In genomic region chr10:127534036-127534928, GRCm38 (mm10) we compare ENCODE assay signal across 8 mouse cellular contexts. TPM values are rescaled to one million over a fixed set of nuclear protein-coding genes. Genes with fewer than 3 reads are reported as not detected.
DNase-seq lines count a peak whose midpoint lies in the region; ATAC-seq and TF ChIP-seq lines count a peak whose summit lies in the region.

Gene Nxph4, minus strand, starts transcription at chr10:127534559.

- under 1% methylated on average over 72 of the region's 78 CpGs for WGBS in hindbrain, embryonic 13.5 days
- WGBS in liver, adult 2 months = 3% methylated on average over 59 of the region's 78 CpGs
- WGBS in stomach, embryonic 15.5 days = under 1% methylated on average over 63 of the region's 78 CpGs

- intact Hi-C loops in left cerebral cortex, adult 2 months (cut with DNase I) = no loop called here

- H3K36me3 ChIP-seq in hindbrain, embryonic 13.5 days = peaks cover 12% of the 10 kb centered on the region
- H3K36me3 ChIP-seq in liver, adult 2 months (ENCODE audit: control insufficient read depth, insufficient read depth, low read length) = peaks cover 4% of the 10 kb centered on the region; the same call in 1 of the 2 replicates
- peaks cover 3% of the 10 kb centered on the region; the same call in 1 of the 2 replicates for H3K36me3 ChIP-seq in stomach, embryonic 15.5 days

- no peak for TF ChIP-seq CTCF in left cerebral cortex, adult 2 months (IDR thresholded peaks at IDR 0.05)
- no peak for TF ChIP-seq CTCF in liver, adult 2 months (IDR thresholded peaks at IDR 0.05; ENCODE audit: low read depth, low read length)

- no peak for TF ChIP-seq POLR2A in liver, adult 2 months (IDR thresholded peaks at IDR 0.05; ENCODE audit: extremely low read depth, insufficient read depth, low read length)

- H3K27ac ChIP-seq in left cerebral cortex, adult 2 months = no peak within 1 kb of the TSS
- peak within 1 kb of the TSS; percentile 91 for H3K27ac ChIP-seq in hindbrain, embryonic 13.5 days
- H3K27ac ChIP-seq in liver, adult 2 months (replicated peaks; ENCODE audit: insufficient read depth, low read depth, low read length) = no peak within 1 kb of the TSS
- no peak within 1 kb of the TSS for H3K27ac ChIP-seq in stomach, embryonic 15.5 days

- H3K9me3 ChIP-seq in hindbrain, embryonic 13.5 days = no peaks in the 10 kb centered on the region
- no peaks in the 10 kb centered on the region for H3K9me3 ChIP-seq in stomach, embryonic 15.5 days

- peaks cover 63% of the 10 kb centered on the region for H3K27me3 ChIP-seq in hindbrain, embryonic 13.5 days
- peaks cover 32% of the 10 kb centered on the region for H3K27me3 ChIP-seq in liver, adult 2 months (ENCODE audit: control insufficient read depth, insufficient read depth, low read length)
- H3K27me3 ChIP-seq in stomach, embryonic 15.5 days (replicated peaks) = peaks cover 77% of the 10 kb centered on the region

- H3K4me3 ChIP-seq in left cerebral cortex, adult 2 months = peak within 1 kb of the TSS; percentile 40
- H3K4me3 ChIP-seq in hindbrain, embryonic 13.5 days = peak within 1 kb of the TSS; percentile 61
- peak within 1 kb of the TSS; percentile 3; the same call in 1 of the 2 replicates for H3K4me3 ChIP-seq in liver, adult 2 months (ENCODE audit: insufficient read depth, low read depth, low read length)
- H3K4me3 ChIP-seq in stomach, embryonic 15.5 days (replicated peaks) = peak within 1 kb of the TSS; percentile 43

- H3K4me2 ChIP-seq in hindbrain, embryonic 13.5 days = peak within 1 kb of the TSS; percentile 86
- H3K4me2 ChIP-seq in stomach, embryonic 15.5 days = peak within 1 kb of the TSS; percentile 96

- H3K79me2 ChIP-seq in liver, adult 2 months (ENCODE audit: control insufficient read depth, insufficient read depth, low read length) = no peaks in the 10 kb centered on the region

- peak; percentile 10 for ATAC-seq in hindbrain, embryonic 13.5 days (ENCODE audit: low FRiP score)
- peak; percentile 18; the same call in 1 of the 2 replicates for ATAC-seq in stomach, embryonic 15.5 days (ENCODE audit: insufficient read depth, low FRiP score, low read depth)

- peaks cover 84% of the 10 kb centered on the region for H3K4me1 ChIP-seq in hindbrain, embryonic 13.5 days (replicated peaks)
- peaks cover 4% of the 10 kb centered on the region; the same call in 1 of the 2 replicates for H3K4me1 ChIP-seq in liver, adult 2 months (ENCODE audit: control insufficient read depth, insufficient read depth, low read length)
- H3K4me1 ChIP-seq in stomach, embryonic 15.5 days = peaks cover 24% of the 10 kb centered on the region

- no peak for DNase-seq in left cerebral cortex, adult 2 months (ENCODE audit: extremely low spot score in 1 of 2, low spot score in 2 of 2)
- no peak for DNase-seq in left cerebral cortex, adult 18-20 months (ENCODE audit: low spot score in 2 of 2)
- DNase-seq in adrenal gland, postnatal 4 days (ENCODE audit: low spot score in 2 of 2) = no peak
- DNase-seq in liver, adult 2 months (ENCODE audit: extremely low read depth, low read depth, low spot score) = no peak
- no peak for DNase-seq in ovary, postnatal 36 days (ENCODE audit: low spot score)
- no peak for DNase-seq in left cerebral cortex, adult 11 months (ENCODE audit: low spot score)

- peak within 1 kb of the TSS; percentile 87 for H3K9ac ChIP-seq in hindbrain, embryonic 13.5 days
- H3K9ac ChIP-seq in liver, adult 2 months (ENCODE audit: low read depth, low read length) = 0 out of 2 replicates have a peak within 1 kb of the TSS, but pooled peaks have one; percentile 11
- H3K9ac ChIP-seq in stomach, embryonic 15.5 days = no peak within 1 kb of the TSS

RNA-seq across cellular contexts. Expression of gene Nxph4, which starts in this region (rescaled TPM):
- 1 to 10 TPM; 5.4 to 5.5 TPM for total RNA-seq in left cerebral cortex, adult 2 months (2021)
- 1 to 10 TPM; 7.6 to 8.3 TPM for total RNA-seq in left cerebral cortex, adult 18-20 months (2021)
- total RNA-seq in adrenal gland, postnatal 4 days (2021) = 10 to 100 TPM; 13.6 to 14.0 TPM
- 139 and 176 TPM in 2 replicates for polyA plus RNA-seq in hindbrain, embryonic 13.5 days (2015; fragmentation: Nextera tagmentation; extraction: Ambion mirVana)
- total RNA-seq in liver, adult 2 months (2014; rRNA removed) = not detected in 2 replicates
- polyA plus RNA-seq in liver, adult 2 months (2012; rRNA removed) = 0.05 TPM in 1 of 2 replicates, not detected in the other
- polyA plus RNA-seq in stomach, embryonic 15.5 days (2015; fragmentation: Nextera tagmentation; extraction: Ambion mirVana) = 5.0 and 5.4 TPM in 2 replicates

Comparison
In these comparisons a context has a peak if more than half of its experiments do, and no peak if none do; other contexts are left out.
1. RNA of gene Nxph4 (polyA plus RNA-seq): 139 to 176 TPM in hindbrain, embryonic 13.5 days; 5.0 to 5.4 TPM in stomach, embryonic 15.5 days and 0.05 TPM in liver, adult 2 months; every median in the first group is over 10 times any median in the second.
2. H3K4me3 ChIP-seq: peak in every context shown above with its lines; median percentile 61 in hindbrain, embryonic 13.5 days; 43 in stomach, embryonic 15.5 days; 40 in left cerebral cortex, adult 2 months; 3 in liver, adult 2 months.